Mouse (Mus musculus): ENCODE measurements around the gene Atp5f1.
A peak's percentile ranks its signal among the peaks of the same experiment; 100 is the strongest.
"Not testable (repeated sequence)": the region's sequence is repeated elsewhere in the genome, so short reads cannot be mapped to it uniquely, and the experiment has no call there.

The Atp5f1 gene

DNA sequence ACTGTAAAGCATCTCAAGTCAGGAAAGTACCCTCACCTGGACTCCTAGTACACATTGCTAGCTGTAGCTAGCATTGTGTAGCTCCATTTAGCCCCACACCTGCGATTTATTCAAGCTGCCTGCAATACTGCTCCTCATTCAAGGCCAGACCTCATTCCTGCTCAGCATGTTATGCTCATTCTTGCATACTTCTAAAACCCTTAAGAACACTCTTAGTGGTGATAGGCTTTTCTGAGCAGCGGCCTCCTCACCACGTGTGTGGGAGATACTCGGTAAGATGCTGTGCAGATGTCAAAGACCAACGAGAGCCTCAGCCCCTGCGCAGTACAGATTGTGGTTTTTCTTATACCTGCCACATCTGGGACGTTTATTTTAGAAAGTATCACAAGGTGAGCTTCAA, 30.1 kb downstream of the Atp5f1 start:
- DNase-seq (ENCODE audit: low spot score): no peak

GRCm38 (mm10) chr3:105928781-105929180, 31.1 kb downstream of the Atp5f1 start:
- no peak for DNase-seq (ENCODE audit: low spot score)

DNA sequence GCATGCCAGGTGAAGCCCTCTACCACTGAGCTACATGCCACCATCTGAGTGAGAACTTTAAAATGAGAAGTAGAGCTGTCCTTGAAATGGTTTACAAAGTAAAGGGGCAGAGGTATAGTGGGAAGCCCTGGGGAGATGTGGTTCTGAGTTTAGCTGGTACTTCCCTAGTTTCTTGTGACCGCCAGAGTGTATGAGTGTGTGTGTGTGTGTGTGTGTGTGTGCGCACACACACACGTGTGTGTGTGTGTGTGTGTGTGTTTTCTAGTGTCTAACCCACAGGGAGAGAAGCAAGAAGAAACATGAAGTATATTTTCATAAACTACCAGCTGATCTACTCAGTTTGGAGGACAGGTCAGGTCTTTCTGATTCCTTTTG, 31.7 kb downstream of the Atp5f1 start:
- no peak for DNase-seq (ENCODE audit: low spot score)

GRCm38 (mm10) chr3:105927561-105928194, 32.2 kb downstream of the Atp5f1 start:
- no peak for DNase-seq (ENCODE audit: low spot score)

DNA sequence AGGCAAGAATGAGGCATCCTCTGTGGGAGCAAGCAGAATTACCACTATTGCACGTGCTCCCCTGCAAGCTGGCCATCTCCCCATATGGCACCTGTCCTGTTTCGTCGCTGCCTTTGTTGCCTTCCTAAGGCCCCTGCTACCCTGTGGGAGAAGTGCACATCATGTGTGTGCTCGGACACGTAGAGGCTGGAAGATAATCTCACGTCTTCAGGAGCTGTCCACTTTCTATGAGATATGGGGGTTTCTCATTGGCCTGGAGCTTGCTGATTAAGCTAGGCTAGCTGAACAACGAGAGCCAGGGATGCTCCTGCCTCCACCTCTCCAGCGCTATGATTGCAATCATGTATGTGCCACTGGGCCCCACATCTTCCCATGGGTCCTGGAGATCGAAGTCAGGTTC, 35.3 kb downstream of the Atp5f1 start:
- DNase-seq (ENCODE audit: low spot score): no peak

DNA sequence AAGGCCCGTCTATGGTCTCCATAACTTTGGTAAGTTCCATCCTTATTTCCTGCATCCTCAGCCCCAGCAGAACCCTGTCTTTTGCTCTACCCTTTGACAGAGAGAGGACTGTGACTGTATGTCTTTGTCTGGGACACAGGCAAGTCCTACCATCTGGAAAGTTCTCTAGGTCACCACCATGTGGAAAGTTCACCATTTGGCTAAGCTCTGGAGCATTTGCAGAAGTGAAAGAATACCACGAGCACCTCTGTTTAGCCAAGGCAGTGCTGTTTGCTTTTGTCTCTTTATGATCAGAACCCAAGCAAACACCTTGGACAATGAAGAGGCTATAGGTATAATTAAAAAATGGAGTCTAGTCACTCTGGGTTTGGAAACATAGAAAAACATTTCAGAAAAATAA, 37.9 kb downstream of the Atp5f1 start:
- no peak for DNase-seq (ENCODE audit: low spot score)

GRCm38 (mm10) chr3:105920743-105921142, 39.2 kb downstream of the Atp5f1 start:
- DNase-seq (ENCODE audit: low spot score): not testable (repeated sequence)

DNA sequence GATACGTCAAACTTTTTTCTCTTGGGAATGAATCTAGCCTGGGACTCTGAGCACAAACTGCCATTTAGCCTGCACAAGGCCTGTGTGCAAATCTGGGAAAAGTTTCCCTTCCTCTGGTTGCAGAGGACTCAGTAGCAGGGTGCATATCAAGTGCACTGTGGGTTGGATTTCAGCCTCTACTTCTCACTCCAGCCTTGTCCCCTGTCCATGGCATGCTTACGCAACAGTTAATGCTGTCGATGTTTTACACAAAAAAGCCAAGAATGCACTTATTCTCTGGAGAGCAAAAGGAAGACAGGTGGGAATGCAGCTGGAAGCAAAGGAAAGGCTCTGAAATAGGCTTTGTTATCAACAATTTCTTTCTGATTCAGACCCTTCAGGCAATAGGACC, 41.5 kb downstream of the Atp5f1 start:
- no peak for DNase-seq (ENCODE audit: low spot score)

GRCm38 (mm10) chr3:105917656-105918354, 42.1 kb downstream of the Atp5f1 start:
- no peak for DNase-seq (ENCODE audit: low spot score)

DNA sequence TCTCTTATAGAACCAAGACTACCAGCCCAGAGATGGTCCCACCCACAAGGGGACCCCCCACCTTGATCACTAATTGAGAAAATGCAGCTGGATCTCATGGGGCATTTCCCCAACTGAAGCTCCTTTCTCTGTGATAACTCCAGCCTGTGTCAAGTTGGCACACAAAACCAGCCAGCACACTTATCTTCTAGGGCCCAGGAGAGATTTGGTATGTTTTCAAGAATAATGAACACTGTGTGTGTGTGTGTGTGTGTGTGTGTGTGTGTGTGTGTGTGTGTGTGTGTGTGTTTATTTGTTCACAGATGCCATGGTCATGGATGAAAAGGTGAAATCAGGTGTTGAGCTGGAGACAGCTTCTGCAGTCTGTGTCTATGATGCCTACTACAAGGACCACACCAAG, 43.4 kb downstream of the Atp5f1 start:
- not testable (repeated sequence) for DNase-seq (ENCODE audit: low spot score)

GRCm38 (mm10) chr3:105915281-105915680, 44.6 kb downstream of the Atp5f1 start:
- no peak for DNase-seq (ENCODE audit: low spot score)

DNA sequence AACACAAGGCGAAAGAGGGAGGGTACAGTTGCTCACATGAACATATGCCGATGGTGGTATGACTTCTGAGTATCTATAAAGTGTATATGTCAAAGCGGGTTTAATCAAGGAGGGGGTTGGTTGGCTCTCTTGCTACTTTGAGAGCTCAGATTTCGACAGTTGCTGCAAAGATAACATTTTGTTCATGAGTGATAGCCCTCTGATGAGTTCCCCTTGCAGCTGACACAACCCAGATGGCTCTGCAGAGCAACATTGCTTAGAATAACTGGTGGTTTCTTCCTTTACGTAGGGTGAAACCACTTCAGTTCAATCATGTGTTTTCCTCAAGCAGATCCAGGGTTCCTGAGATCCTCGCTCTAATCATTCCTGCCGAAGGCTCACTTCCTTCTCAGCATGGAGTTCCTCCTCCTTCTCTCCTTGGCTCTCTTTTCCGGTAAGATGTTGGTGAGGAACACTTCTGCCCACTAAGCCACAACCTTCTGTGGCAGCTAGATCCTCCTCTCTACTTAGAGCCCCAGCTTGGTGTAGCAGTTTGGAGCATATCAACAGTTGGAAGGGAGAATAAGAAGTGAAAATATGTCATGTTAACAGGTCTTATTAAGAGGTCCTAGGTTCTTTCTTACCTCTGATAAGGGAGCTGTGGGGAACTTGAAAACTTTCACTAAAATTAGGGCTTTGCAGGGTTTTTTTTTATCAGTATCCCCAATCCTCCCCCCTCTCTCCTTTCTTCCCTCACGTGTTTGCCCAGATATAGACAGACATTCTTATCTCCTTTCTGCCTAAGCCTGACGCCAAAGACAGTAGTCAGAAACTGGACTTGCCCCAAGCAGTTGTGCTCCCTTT, 45.8 kb downstream of the Atp5f1 start:
- DNase-seq (ENCODE audit: low spot score): peak; percentile 43

DNA sequence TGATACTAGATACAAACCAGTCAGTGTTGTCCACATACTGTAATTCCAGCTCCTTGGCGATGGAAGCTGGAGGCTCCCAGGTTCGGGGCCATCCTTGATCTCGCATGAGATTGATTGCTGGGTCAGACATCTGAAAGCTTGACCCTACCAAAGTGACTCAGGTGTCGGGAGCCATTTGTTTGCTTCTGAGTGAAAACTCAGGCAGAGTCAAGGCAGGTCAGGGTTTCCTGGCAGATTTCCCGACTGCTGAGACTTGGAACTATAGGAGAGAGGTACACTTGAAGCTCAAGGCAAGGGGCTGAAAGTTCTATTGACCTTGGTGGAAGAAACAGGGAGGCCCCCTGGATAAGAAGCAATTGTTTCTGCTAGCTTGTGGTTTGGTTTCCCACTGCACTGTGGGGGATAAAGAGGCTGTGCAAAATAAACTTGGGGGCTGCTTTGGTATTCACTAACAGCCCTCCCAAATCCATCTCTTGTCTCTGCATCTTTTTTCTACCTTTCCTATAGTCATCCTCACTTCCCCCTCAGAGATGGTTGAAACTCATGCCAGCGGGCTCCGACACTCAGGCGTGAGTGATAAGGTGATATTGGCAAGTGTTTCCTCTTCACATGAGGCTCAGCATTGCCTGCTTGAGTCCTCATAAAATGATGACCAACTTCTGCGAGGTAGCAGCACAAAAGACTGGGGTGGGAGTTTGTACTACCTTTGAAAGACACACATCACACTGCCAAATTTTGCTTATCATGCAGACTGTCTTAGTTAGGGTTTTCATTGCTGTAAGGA, 47.6 kb downstream of the Atp5f1 start:
- no peak for DNase-seq (ENCODE audit: low spot score)

- DNase-seq (ENCODE audit: low spot score): no peak
Observed at GRCm38 (mm10) chr3:105910519-105911190, 49.2 kb downstream of the Atp5f1 start.

- DNase-seq (ENCODE audit: low spot score): no peak
Observed at GRCm38 (mm10) chr3:105908976-105909375, 50.9 kb downstream of the Atp5f1 start.

DNA sequence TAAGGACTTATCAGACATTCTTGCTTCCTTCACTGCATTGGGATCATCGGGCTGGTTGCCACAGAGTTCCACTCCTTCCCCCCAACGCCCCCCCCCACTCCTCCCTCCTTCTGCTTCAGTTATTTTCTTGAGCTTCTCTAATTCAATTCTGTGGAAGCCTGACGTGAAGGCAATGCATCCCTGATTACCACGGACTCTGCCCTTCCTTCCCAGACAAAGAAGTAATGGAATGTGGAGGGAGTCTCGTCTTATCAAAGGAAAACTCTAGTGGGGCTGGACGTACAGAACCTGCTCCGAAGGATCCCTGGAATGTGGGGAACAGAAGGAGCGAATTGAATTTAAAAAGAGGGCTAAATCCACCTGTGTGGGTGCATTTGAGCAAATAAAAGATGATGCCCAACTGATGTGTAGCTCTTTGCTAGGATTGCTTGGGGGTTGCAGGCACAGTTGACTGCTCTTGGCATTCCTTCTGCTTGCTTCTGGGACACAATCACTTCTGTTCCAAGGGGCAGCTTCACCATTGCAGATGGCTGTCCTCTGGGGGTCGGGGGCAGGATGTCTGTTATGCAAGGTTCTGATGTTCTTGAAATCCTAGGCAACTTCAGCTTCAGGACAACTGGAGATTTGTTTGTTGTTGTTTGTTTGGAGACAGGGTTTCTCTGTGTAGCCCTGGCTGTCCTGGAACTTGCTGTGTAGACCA, 51.8 kb downstream of the Atp5f1 start:
- no peak for DNase-seq (ENCODE audit: low spot score)

DNA sequence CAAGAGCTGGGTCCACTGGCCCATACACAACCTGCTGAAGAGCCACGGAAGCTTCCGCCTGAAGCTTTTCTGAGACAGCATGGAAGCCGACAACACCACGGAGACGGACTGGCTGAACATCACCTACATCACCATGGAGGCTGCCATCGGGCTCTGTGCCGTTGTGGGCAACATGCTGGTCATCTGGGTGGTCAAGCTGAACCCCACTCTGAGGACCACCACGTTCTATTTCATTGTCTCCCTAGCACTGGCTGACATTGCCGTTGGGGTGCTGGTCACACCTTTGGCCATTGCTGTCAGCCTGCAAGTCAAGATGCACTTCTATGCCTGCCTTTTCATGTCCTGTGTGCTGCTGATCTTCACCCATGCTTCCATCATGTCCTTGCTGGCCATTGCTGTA, 55.2 kb downstream of the Atp5f1 start:
- DNase-seq (ENCODE audit: low spot score): no peak

- DNase-seq (ENCODE audit: low spot score): no peak
Observed at GRCm38 (mm10) chr3:105904213-105904612, 55.7 kb downstream of the Atp5f1 start.

GRCm38 (mm10) chr3:105901468-105901867, 58.4 kb downstream of the Atp5f1 start:
- DNase-seq (ENCODE audit: low spot score): no peak

DNA sequence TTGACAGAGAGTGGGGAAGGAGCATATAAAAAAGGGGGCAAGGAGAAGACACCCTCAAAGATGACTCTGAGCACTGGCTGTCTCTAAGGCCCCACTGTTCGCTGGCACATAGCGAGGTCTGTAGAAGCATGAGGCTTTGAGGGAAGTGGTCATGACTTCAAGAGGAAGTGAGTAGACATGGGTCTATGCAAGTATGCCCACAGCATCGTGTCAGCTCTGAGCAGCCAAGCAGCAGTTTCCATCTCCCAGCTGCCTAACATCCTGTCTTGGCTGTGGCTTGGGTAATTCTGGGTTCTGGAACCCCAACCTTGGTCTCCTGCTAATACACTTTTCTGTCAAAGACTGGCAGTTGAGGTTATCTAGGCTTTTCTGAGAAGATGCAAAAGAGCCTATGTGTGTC, 59.2 kb downstream of the Atp5f1 start:
- no peak for DNase-seq (ENCODE audit: low spot score)

- DNase-seq (ENCODE audit: low spot score): no peak
Observed at GRCm38 (mm10) chr3:105900266-105900665, 59.6 kb downstream of the Atp5f1 start.

Data from c-Kit-positive CD71-positive TER-119-positive erythroid progenitor cells, embryonic 14.5 days (primary cell).